Mouse (Mus musculus) erythroblast, embryonic 14.5 days (primary cell): ENCODE measurements at regions not wholly inside any gene's neighbourhood (a gene's known extent, or its start where the extent isn't known, plus 50 kb on each side); places are given as distances from the start of the nearest gene placed in this dataset.

Experiments used
- H3K27me3 ChIP-seq: 2 replicates; pipeline ENCODE4 v1.6.1; 2012; ENCODE audit warnings: inconsistent platforms; ENCODE audit not compliant: control insufficient read depth
- H3K36me3 ChIP-seq: 2 replicates; pipeline ENCODE4 v1.6.1; 2012; ENCODE audit warnings: mild to moderate bottlenecking, inconsistent platforms; ENCODE audit not compliant: control insufficient read depth
- H3K4me1 ChIP-seq: 2 replicates; pipeline ENCODE4 v1.6.1; 2012; ENCODE audit warnings: inconsistent platforms; ENCODE audit not compliant: control insufficient read depth
- H3K4me3 ChIP-seq: replicated peaks from 2 replicates; pipeline ENCODE3; 2012; ENCODE audit warnings: moderate library complexity, mild to moderate bottlenecking, inconsistent platforms
- H3K9me3 ChIP-seq: 2 replicates; pipeline ENCODE4 v1.6.1; 2012; ENCODE audit warnings: low read length, inconsistent platforms, mixed read lengths; ENCODE audit not compliant: control insufficient read depth
- GATA1 ChIP-seq: IDR thresholded peaks from 2 replicates; pipeline ENCODE4 v1.6.1; 2012; ENCODE audit warnings: low read length, inconsistent platforms, mixed read lengths
- TAL1 ChIP-seq: IDR thresholded peaks from 3 replicates; pipeline ENCODE4 v1.6.1; 2012; ENCODE audit warnings: low read length, inconsistent platforms, mixed read lengths

GRCm38 (mm10) chr2:128377680-128378079 is 213.3 kb upstream of the Spdye4c start:
- H3K27me3 ChIP-seq = no peaks in the 10 kb centered on the region
- no peaks in the 10 kb centered on the region for H3K9me3 ChIP-seq
- no peak overlapping the region for H3K4me3 ChIP-seq
- no peaks in the 10 kb centered on the region for H3K36me3 ChIP-seq
- TF ChIP-seq GATA1 = no peak
- TF ChIP-seq TAL1 = no peak
- no peaks in the 10 kb centered on the region for H3K4me1 ChIP-seq

- Histone ChIP-seq H3K4me3 (no peak overlapping the region), H3K4me1 (no peaks in the 10 kb centered on the region), H3K27me3 (no peaks in the 10 kb centered on the region), H3K9me3 (no peaks in the 10 kb centered on the region), H3K36me3 (no peaks in the 10 kb centered on the region)
- TF ChIP-seq GATA1 = no peak
- no peak for TF ChIP-seq TAL1
Measured at GRCm38 (mm10) chr2:128378456-128378855, 212.6 kb upstream of the Spdye4c start.

GRCm38 (mm10) chr2:128379151-128379550 is 211.9 kb upstream of the Spdye4c start:
- no peak overlapping the region for H3K4me3 ChIP-seq

GRCm38 (mm10) chr2:128379554-128379953 is 211.5 kb upstream of the Spdye4c start:
- Histone ChIP-seq H3K36me3 (no peaks in the 10 kb centered on the region), H3K4me1 (no peaks in the 10 kb centered on the region), H3K4me3 (no peak overlapping the region), H3K27me3 (no peaks in the 10 kb centered on the region), H3K9me3 (no peaks in the 10 kb centered on the region)
- no peak for TF ChIP-seq GATA1
- no peak for TF ChIP-seq TAL1

More at GRCm38 (mm10) chr2:128379151-128379550, 211.9 kb upstream of the Spdye4c start:
- Histone ChIP-seq H3K36me3 (no peaks in the 10 kb centered on the region), H3K9me3 (no peaks in the 10 kb centered on the region), H3K27me3 (no peaks in the 10 kb centered on the region), H3K4me1 (no peaks in the 10 kb centered on the region)
- TF ChIP-seq GATA1 = no peak

- Histone ChIP-seq H3K9me3 (no peaks in the 10 kb centered on the region), H3K4me1 (no peaks in the 10 kb centered on the region), H3K27me3 (no peaks in the 10 kb centered on the region)
Measured at GRCm38 (mm10) chr2:128380581-128380980, 210.4 kb upstream of the Spdye4c start.

GRCm38 (mm10) chr2:128381684-128382205 is 209.3 kb upstream of the Spdye4c start:
- Histone ChIP-seq H3K9me3 (no peaks in the 10 kb centered on the region), H3K4me1 (no peaks in the 10 kb centered on the region), H3K27me3 (no peaks in the 10 kb centered on the region), H3K36me3 (no peaks in the 10 kb centered on the region), H3K4me3 (no peak overlapping the region)
- TF ChIP-seq GATA1 = no peak
- TF ChIP-seq TAL1 = no peak

More at GRCm38 (mm10) chr2:128380581-128380980, 210.4 kb upstream of the Spdye4c start:
- Histone ChIP-seq H3K36me3 (no peaks in the 10 kb centered on the region), H3K4me3 (no peak overlapping the region)
- TF ChIP-seq TAL1 (no peak), GATA1 (no peak)

GRCm38 (mm10) chr2:128382473-128382872 is 208.5 kb upstream of the Spdye4c start:
- H3K4me1 ChIP-seq = no peaks in the 10 kb centered on the region
- no peaks in the 10 kb centered on the region for H3K27me3 ChIP-seq
- no peak for TF ChIP-seq GATA1
- TF ChIP-seq TAL1 = no peak
- H3K4me3 ChIP-seq = no peak overlapping the region
- no peaks in the 10 kb centered on the region for H3K36me3 ChIP-seq
- no peaks in the 10 kb centered on the region for H3K9me3 ChIP-seq

- H3K36me3 ChIP-seq = no peaks in the 10 kb centered on the region
- no peak overlapping the region for H3K4me3 ChIP-seq
- H3K4me1 ChIP-seq = no peaks in the 10 kb centered on the region
- TF ChIP-seq GATA1 = no peak
- TF ChIP-seq TAL1 = no peak
- H3K9me3 ChIP-seq = no peaks in the 10 kb centered on the region
- no peaks in the 10 kb centered on the region for H3K27me3 ChIP-seq
Measured at GRCm38 (mm10) chr2:128384612-128385011, 206.4 kb upstream of the Spdye4c start.

GRCm38 (mm10) chr2:128386846-128387621 is 204.0 kb upstream of the Spdye4c start:
- TF ChIP-seq TAL1 (no peak), GATA1 (no peak)
- no peak overlapping the region for H3K4me3 ChIP-seq
- H3K4me1 ChIP-seq = no peaks in the 10 kb centered on the region
- H3K36me3 ChIP-seq = no peaks in the 10 kb centered on the region
- no peaks in the 10 kb centered on the region for H3K9me3 ChIP-seq
- peaks cover 16% of the 10 kb centered on the region for H3K27me3 ChIP-seq

GRCm38 (mm10) chr2:128387851-128388471 is 203.0 kb upstream of the Spdye4c start:
- no peak overlapping the region for H3K4me3 ChIP-seq
- no peaks in the 10 kb centered on the region for H3K4me1 ChIP-seq
- peaks cover 25% of the 10 kb centered on the region for H3K27me3 ChIP-seq
- TF ChIP-seq TAL1 (no peak), GATA1 (no peak)
- H3K36me3 ChIP-seq = no peaks in the 10 kb centered on the region
- H3K9me3 ChIP-seq = no peaks in the 10 kb centered on the region
